17 mouse cellular contexts compared by ENCODE assay signal in genomic region chr2:29098786-29099185, GRCm38 (mm10). TPM values are rescaled to one million over a fixed set of nuclear protein-coding genes. Genes with fewer than 3 reads are reported as not detected.
"Had no signal": no experiment of that assay in that cellular context is flagged by ENCODE, and none has a peak within 500 bp of the region (broad histone marks: within the 10 kb centered on the region; RNA-seq: fewer than 3 reads in every experiment).

No protein-coding gene starts in this region.

- DNase-seq: kidney, adult 18-20 months; kidney, postnatal 25 days; layer of hippocampus, postnatal 36 days; left cerebral cortex, postnatal 4 days; lung, postnatal 14 days; right cerebral cortex, postnatal 4 days; spleen, adult 18-20 months; thymus, postnatal 4 days had no signal

- H3K36me3 ChIP-seq: kidney, embryonic 15.5 days; limb, embryonic 15.5 days; liver, embryonic 12.5 days; lung, embryonic 15.5 days; midbrain, embryonic 12.5 days had no signal

- H3K27ac ChIP-seq: kidney, embryonic 15.5 days; limb, embryonic 15.5 days; liver, embryonic 12.5 days; lung, embryonic 15.5 days; macrophage; midbrain, embryonic 12.5 days had no signal

- H3K9ac ChIP-seq: kidney, embryonic 15.5 days; limb, embryonic 15.5 days; liver, embryonic 12.5 days; lung, embryonic 15.5 days; midbrain, embryonic 12.5 days had no signal

- H3K4me2 ChIP-seq: kidney, embryonic 15.5 days; limb, embryonic 15.5 days; liver, embryonic 12.5 days; lung, embryonic 15.5 days; midbrain, embryonic 12.5 days had no signal

- ATAC-seq: liver, embryonic 12.5 days; midbrain, embryonic 16.5 days had no signal

- H3K9me3 ChIP-seq: kidney, embryonic 15.5 days; limb, embryonic 15.5 days; liver, embryonic 12.5 days; lung, embryonic 15.5 days; megakaryocyte, embryonic 14.5 days; midbrain, embryonic 12.5 days had no signal

- H3K4me1 ChIP-seq: kidney, embryonic 15.5 days; lung, embryonic 15.5 days had no signal

- H3K27me3 ChIP-seq: kidney, embryonic 15.5 days; limb, embryonic 15.5 days; liver, embryonic 12.5 days; lung, embryonic 15.5 days; midbrain, embryonic 12.5 days had no signal

- H3K4me3 ChIP-seq: kidney, embryonic 15.5 days; limb, embryonic 15.5 days; liver, embryonic 12.5 days; lung, embryonic 15.5 days; megakaryocyte, embryonic 14.5 days; midbrain, embryonic 12.5 days had no signal

RNA-seq across cellular contexts. Expression of gene Cfap77, which starts 43.9 kb away (rescaled TPM):
- total RNA-seq: neutrophil, adult 5-6 weeks had no signal
- polyA plus RNA-seq: macrophage had no signal
